Mouse (Mus musculus) left cerebral cortex, postnatal 10 days (tissue): ENCODE measurements at regions not wholly inside any gene's neighbourhood (a gene's known extent, or its start where the extent isn't known, plus 50 kb on each side); places are given as distances from the start of the nearest gene placed in this dataset.
"Not testable (repeated sequence)": the region's sequence is repeated elsewhere in the genome, so short reads cannot be mapped to it uniquely, and the experiment has no call there.

Experiments
- DNase-seq, 2 experiments: peaks; one replicate each; pipeline ENCODE4 v3.0.0; 2021 to 2022; ENCODE audit warnings: low spot score in 2 of 2, mixed read lengths in 1 of 2; ENCODE audit errors: extremely low spot score in 1 of 2
- intact Hi-C: fragments of 180-260 bp; cut with DNase I; formaldehyde crosslinking; loops from one replicate; pipeline ENCODE4 v1.15.1; 2025

DNA sequence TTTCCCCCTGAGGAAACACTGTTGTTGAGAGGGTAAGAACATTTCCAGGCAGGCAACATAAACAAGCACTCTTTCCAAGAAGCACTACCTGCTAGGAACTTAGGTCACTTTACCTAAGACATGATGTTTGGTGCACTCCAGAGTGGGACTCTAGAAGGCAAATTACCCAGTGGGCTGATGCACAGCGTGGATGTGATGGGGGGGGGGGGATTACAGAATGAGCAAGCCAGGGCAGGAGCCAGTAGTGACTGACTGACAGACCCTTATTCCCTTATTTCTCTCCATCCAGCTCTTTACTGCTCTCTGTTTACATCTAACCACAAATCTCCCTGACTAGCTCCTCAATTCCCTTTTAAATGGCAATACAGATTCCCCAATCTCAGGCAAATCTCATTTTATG, 1071.7 kb downstream of the Diaph3 start:
- intact Hi-C loops = no loop called here
- no peak for DNase-seq

DNA sequence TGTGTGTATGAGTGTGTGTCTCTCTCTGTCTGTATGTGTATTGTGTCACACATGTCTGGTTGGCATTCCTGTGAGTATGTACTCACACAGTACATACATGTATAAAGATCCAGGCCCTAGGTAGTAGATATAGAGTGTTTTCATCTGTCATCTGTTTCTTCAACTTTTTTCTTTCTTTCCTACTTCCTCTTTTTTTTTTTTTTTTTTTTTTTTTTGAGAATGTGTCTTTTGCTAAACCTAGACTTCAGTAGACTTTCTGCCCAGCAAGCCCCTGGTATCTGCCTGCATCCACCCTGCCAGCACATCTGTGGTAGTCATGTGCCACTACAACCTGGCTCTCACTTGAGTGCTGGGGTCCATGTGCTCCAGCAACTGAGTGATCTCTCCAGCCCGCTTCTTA, 1073.3 kb downstream of the Diaph3 start:
- intact Hi-C loops = no loop called here
- DNase-seq = no peak

DNA sequence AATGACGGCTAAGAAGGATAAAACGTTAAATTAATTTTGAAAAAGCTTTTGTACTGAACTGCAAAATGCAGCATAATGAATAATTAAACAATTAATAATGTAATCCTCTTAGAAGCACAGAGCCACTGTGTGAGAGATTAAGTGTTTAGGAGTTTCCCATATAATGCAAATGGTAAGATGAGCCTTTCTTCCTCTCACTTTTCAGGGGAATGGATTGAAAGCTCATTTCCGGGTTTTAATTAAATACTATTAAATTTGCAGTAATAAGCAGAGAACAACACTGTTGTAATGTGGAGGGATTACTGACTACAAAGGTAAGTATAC, 1077.5 kb downstream of the Diaph3 start:
- intact Hi-C loops = no loop called here

GRCm38 (mm10) chr14:86062885-86063619, 1078.0 kb downstream of the Diaph3 start:
- DNase-seq = peak; percentile 4 to 23
- intact Hi-C loops = no loop called here

More for the DNA sequence above, 1077.5 kb downstream of the Diaph3 start:
- no peak for DNase-seq

GRCm38 (mm10) chr14:86056991-86057390, 1084.0 kb downstream of the Diaph3 start:
- DNase-seq = no peak
- intact Hi-C loops = no loop called here

DNA sequence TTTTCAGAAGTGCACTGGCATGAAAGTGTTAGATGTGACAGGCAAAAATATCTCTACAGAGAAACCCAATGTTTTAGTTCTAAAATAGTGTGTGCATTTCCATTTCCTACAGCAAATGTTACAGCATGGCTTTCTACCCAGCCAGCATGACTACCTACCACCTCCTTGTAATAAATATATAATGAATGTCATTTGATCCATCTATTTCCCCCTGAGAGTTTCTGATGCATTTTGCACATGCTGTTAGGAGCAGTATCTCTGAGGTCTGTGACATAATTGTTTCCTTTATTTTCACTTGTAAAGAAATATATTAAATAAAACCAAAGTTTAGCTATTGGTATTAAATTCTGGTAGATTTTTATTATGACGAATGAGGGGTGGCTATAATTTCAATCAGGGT, 1086.4 kb downstream of the Diaph3 start:
- intact Hi-C loops = no loop called here
- no peak for DNase-seq

GRCm38 (mm10) chr14:86029401-86029800, 1111.6 kb downstream of the Diaph3 start:
- intact Hi-C loops = no loop called here
- no peak for DNase-seq

DNA sequence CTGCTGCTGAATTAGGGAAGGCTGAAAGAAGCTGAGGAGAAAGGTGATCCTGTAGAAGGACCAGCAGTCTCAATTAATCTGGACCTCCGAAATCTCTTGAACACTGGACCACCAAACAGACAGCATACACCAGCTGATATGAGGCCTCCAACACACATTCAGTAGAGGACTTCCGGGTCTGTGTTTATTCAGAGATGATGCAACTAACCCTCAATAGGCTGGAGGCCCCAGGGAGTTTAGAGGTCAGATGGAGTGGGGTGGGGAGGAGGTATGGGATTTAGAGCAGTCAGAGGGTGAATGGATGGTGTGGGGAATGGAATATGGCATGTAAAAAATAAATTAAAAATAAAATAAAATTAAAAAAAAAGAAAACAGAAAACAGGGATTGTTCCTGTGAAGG, 1123.4 kb downstream of the Diaph3 start:
- intact Hi-C loops, DNase-seq: not testable (repeated sequence)
